Mouse (Mus musculus) erythroblast, embryonic 14.5 days (primary cell): Measurements from ENCODE around the gene A630095N17Rik. TPM values are rescaled to one million over a fixed set of nuclear protein-coding genes. Genes with fewer than 3 reads are reported as not detected.
A peak's percentile ranks its signal among the peaks of the same experiment; 100 is the strongest.

ENCODE experiments used
- H3K27me3 ChIP-seq: 2 replicates; pipeline ENCODE4 v1.6.1; 2012; ENCODE audit warnings: inconsistent platforms; ENCODE audit not compliant: control insufficient read depth
- H3K36me3 ChIP-seq: 2 replicates; pipeline ENCODE4 v1.6.1; 2012; ENCODE audit warnings: mild to moderate bottlenecking, inconsistent platforms; ENCODE audit not compliant: control insufficient read depth
- H3K4me1 ChIP-seq: 2 replicates; pipeline ENCODE4 v1.6.1; 2012; ENCODE audit warnings: inconsistent platforms; ENCODE audit not compliant: control insufficient read depth
- H3K4me3 ChIP-seq: replicated peaks from 2 replicates; pipeline ENCODE3; 2012; ENCODE audit warnings: moderate library complexity, mild to moderate bottlenecking, inconsistent platforms
- H3K9me3 ChIP-seq: 2 replicates; pipeline ENCODE4 v1.6.1; 2012; ENCODE audit warnings: low read length, inconsistent platforms, mixed read lengths; ENCODE audit not compliant: control insufficient read depth
- GATA1 ChIP-seq: IDR thresholded peaks from 2 replicates; pipeline ENCODE4 v1.6.1; 2012; ENCODE audit warnings: low read length, inconsistent platforms, mixed read lengths
- TAL1 ChIP-seq: IDR thresholded peaks from 3 replicates; pipeline ENCODE4 v1.6.1; 2012; ENCODE audit warnings: low read length, inconsistent platforms, mixed read lengths
- polyA plus RNA-seq: library from polyadenylated mRNA; stranded (reverse); fragments of >175 nt; gene quantifications from 2 replicates; pipeline ENCODE4 v1.2.3, GENCODE M21; 2012

The A630095N17Rik gene
- polyA plus RNA-seq, 1 experiment, result not detected

DNA sequence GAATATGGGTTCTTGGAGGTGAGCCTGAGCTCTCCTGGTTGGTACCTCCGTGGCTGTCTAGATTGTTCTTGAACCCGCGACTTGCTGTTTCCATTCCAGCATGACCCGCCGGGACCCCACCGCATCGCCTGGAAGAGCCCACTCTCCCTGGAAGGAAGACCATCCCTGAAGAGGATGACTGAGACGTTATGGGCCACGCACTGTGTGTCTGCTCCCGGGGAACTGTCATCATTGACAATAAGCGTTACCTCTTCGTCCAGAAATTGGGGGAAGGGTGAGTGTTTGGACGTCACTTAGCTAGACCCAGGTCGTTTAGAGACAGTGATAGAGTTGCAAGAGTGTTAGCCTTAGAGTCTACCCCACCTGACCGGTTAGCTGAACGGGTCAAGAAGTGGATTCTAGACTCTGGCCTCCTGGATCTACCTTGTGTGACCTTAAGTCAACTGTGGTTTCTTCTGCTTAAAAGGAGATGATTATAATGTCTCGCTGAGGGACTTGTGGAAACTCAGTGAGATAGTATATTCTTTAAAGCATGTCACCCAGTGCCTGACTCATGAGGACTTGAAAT lies 20.7 kb downstream of the A630095N17Rik start:
- Histone ChIP-seq H3K9me3 (no peaks in the 10 kb centered on the region), H3K4me3 (peak overlapping the region; percentile 81), H3K4me1 (peaks cover 84% of the 10 kb centered on the region), H3K27me3 (no peaks in the 10 kb centered on the region; the same call in 1 of the 2 replicates), H3K36me3 (peaks cover 52% of the 10 kb centered on the region)
- TF ChIP-seq TAL1 (no peak), GATA1 (no peak)

DNA sequence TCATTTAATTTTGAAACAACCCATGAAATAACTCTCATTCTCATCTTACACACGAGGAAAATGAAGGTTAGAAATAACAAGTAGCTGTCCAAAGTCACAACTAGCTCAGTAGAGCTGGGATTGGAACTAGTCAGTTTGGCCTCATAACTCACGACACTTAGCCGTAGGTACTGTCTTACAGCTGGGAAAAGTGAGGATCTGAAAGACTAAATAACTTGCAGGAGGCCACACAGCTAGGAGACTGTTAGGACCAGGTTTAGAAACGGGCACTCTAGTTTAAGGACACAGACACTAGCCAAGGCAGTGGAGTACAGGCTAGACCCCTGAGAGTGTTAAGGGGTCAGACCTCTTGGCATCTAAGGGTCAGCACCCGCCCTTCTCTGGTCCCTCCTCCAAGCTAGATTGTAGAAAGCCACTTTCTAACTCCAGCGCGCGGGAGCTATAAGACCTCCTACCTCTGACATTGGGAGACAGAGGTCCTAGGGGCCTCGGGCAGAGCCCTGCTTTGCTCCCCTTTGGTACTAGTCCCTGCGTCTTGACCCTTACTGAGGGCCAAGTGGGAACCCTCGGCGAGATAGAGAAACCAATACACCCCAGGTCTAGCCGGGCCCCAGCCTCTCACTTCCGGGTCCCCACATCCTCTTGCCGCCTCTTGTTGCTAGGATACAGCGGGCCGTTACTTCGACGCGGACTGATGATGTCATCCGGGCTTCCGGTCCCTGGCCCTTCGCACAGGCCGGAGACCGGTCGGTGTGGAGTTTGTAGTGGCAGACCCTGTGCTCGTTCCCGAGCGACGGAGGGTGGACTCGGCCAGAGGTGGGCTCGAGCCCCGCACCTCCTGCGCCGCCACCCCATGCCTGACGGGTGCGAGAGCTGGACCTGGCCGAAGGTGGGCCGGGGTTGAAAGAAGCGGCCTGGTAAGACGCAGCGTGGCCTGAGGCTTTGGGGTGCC lies 21.5 kb downstream of the A630095N17Rik start, which contains the start of the genes Glb1l and Stk16:
TSS of gene Glb1l (minus strand) at position 678 of the 952 bp plus-strand sequence.
TSS of gene Stk16 (plus strand) at position 703 of the 952 bp plus-strand sequence.
- peaks cover 44% of the 10 kb centered on the region for H3K36me3 ChIP-seq
- no peaks in the 10 kb centered on the region; the same call in 1 of the 2 replicates for H3K27me3 ChIP-seq
- TF ChIP-seq GATA1 (no peak), TAL1 (no peak)
- peak within 1 kb of the TSS; percentile 81 for H3K4me3 ChIP-seq
- no peaks in the 10 kb centered on the region for H3K9me3 ChIP-seq
- peaks cover 76% of the 10 kb centered on the region for H3K4me1 ChIP-seq

DNA sequence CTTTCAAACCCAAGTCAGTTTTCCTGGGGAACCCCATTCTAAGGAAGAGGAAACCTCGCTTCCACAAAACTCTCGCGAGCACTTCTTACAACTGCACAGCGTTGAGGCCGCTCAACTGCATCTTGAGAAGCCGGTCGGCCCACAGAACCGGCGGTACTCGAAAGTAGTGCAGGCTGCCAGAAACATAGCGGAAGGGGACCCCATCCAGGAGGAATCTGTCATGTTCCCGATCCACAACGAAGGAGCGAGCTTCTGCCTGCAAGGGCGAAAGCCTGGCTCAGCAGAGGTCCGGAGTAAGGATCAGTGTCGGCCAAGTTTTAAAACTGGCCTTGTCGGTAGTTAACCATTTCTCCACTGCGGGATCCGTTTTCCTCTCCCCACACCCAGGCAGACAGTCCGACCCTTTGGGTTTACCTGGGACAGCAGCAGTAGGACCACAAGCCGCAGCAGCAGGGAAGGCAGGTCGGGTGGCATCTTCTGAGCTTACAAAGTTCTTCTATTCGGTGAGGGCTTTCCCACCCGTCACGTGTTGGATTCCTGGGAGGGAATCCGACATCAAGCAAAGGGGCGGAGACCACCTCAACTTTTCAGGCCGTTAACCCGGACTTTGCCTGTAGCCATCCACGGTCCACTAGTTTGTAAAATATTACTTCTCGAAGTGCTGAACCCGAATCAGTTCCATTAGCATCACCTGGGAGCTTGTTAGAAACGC lies 22.8 kb downstream of the A630095N17Rik start:
- Histone ChIP-seq H3K27me3 (no peaks in the 10 kb centered on the region; the same call in 1 of the 2 replicates), H3K4me1 (peaks cover 63% of the 10 kb centered on the region), H3K9me3 (no peaks in the 10 kb centered on the region), H3K4me3 (peak overlapping the region; percentile 81), H3K36me3 (peaks cover 31% of the 10 kb centered on the region)
- TF ChIP-seq GATA1 (no peak), TAL1 (no peak)

DNA sequence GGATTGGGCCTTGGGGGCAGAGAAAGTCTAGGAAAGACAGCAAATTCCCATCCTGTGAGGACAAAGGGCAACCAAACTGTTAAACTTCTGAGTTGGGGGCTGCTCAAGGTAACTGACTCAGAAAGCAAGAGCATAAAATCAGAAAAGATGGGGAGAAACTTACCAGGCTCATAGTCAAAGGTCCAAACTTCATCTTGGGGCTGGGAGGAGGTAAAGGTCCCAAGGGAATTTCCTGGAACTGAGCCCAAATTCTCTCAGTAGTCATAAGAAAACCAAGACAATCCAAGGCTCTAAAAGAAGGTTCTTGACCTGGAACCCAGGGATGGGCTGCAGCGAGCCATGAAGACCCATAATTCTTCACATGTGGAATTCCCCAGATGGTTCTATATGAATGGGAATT lies 30.7 kb downstream of the A630095N17Rik start:
- no peaks in the 10 kb centered on the region for H3K27me3 ChIP-seq
- peaks cover 39% of the 10 kb centered on the region for H3K36me3 ChIP-seq
- no peaks in the 10 kb centered on the region for H3K4me1 ChIP-seq
- no peaks in the 10 kb centered on the region for H3K9me3 ChIP-seq
- no peak overlapping the region for H3K4me3 ChIP-seq
- no peak for TF ChIP-seq TAL1
- no peak for TF ChIP-seq GATA1

DNA sequence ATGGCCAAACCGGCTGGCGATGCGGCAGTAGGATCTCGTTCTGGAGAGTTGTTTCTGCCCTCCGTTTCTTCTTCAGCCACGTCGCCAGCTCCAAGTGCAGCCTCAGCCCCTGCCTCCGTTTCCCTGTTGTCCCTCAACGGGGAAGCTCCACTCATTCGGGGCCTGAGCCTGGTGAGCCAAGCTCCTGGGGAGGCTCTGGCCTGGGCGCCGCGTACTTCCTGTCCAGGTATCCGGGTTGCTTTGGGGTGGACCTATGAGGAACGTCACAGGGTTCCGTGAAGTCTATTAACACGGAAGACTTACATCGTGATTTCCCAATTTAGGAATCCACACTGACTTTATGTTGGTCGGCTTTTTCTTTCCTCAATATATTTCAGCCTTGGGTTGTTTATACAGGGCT lies 39.5 kb downstream of the A630095N17Rik start:
- Histone ChIP-seq H3K4me1 (peaks cover 54% of the 10 kb centered on the region), H3K4me3 (peak overlapping the region; percentile 92), H3K9me3 (no peaks in the 10 kb centered on the region), H3K27me3 (no peaks in the 10 kb centered on the region), H3K36me3 (peaks cover 60% of the 10 kb centered on the region)
- no peak for TF ChIP-seq GATA1
- no peak for TF ChIP-seq TAL1

DNA sequence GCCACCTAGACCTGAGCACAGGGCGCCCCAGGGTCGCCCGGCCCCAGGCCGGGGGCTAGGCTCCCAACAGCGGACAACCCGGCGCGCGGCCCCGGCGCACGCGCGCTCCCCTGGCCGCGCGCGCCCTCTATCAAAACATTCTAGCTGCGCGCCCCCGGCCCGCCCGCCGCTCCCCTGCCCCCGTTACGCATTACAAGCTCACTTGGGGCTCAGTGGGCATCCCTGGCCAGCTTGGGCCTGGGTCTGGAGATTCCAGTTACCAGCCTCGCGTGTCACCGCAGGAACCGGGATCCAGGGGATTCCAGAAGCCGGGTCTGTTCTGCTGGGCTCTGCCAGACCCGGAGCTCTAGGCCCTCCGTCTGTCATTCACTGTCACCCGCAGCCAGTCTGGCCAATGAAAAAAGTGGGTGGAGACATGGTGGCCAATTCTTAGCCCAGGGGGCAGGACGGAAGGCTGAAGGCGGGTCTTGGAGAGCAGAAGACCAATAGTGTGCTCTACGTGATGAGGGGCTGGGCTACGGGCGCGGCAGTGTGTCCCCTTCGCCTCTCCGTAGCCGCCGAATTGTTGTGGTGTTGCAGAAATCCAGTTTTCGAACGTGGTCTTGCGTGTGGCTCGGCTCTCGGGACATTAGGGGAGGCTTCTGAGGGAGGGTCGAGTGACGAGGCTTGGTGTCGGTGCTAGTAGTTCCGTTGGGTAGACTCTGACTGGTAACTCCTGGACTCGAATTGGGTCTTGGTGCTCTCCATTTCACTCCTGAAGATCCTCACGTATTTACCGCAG lies 40.1 kb downstream of the A630095N17Rik start, which contains the start of the genes Ankzf1 and Atg9a:
TSS of gene Ankzf1 (plus strand) at position 530 of the 781 bp plus-strand sequence.
TSS of gene Atg9a (minus strand) at position 575 of the 781 bp plus-strand sequence.
- H3K9me3 ChIP-seq, result no peaks in the 10 kb centered on the region
- TF ChIP-seq TAL1 (no peak), GATA1 (no peak)
- H3K36me3 ChIP-seq, result peaks cover 63% of the 10 kb centered on the region
- peaks cover 54% of the 10 kb centered on the region for H3K4me1 ChIP-seq
- H3K27me3 ChIP-seq, result no peaks in the 10 kb centered on the region
- H3K4me3 ChIP-seq, result peak within 1 kb of the TSS; percentile 92

DNA sequence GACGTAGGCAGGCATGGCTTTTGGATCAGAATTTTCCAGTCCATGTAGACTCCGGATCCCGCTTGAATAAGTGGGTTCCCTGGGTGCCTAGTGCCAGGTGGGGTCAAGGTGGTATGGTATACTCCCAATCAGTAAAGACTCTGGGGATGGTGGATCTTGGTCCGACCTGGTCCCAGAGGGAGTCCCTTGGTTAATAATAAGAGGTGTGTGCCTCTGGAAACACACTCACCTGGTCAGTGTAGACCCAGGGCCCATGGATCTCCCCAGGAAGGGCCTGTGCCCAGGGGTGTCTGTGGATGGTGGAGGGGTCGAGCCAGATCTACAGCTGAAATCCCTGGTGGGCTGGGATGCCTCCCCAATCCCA lies 40.7 kb downstream of the A630095N17Rik start:
- Histone ChIP-seq H3K9me3 (no peaks in the 10 kb centered on the region), H3K4me3 (peak overlapping the region; percentile 92), H3K36me3 (peaks cover 63% of the 10 kb centered on the region), H3K27me3 (no peaks in the 10 kb centered on the region), H3K4me1 (peaks cover 56% of the 10 kb centered on the region)
- TF ChIP-seq GATA1, result no peak
- TF ChIP-seq TAL1, result no peak

DNA sequence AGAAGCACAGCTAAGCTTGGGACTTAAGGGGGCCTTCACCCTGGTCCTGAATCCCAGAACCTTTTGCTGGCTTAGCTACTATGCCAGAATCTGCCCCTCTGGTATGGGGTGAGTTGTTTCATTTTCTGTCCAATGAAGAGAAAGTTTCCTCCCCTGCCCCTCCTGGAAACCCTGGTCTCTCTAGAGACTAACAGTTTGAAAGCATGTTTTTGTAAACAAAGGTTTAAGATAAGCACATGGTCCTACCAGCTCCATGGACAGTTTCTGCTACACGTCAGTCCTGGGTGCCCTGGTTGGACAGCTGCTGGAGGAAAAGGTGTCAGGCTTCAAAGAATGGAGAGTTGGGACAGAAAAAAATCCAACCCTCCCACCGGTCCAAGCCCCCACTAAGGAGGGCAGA lies 41.3 kb downstream of the A630095N17Rik start:
- H3K4me3 ChIP-seq, result peak overlapping the region; percentile 92
- H3K9me3 ChIP-seq, result no peaks in the 10 kb centered on the region
- no peaks in the 10 kb centered on the region for H3K27me3 ChIP-seq
- H3K4me1 ChIP-seq, result peaks cover 58% of the 10 kb centered on the region
- TF ChIP-seq GATA1 (no peak; the same call in 1 of the 2 replicates), TAL1 (no peak)
- peaks cover 64% of the 10 kb centered on the region for H3K36me3 ChIP-seq
